Mouse (Mus musculus) natural killer cell, adult 2 months (primary cell): ENCODE measurements around the gene Vmn1r33.
A peak's percentile ranks its signal among the peaks of the same experiment; 100 is the strongest.
"Not testable (repeated sequence)": the region's sequence is repeated elsewhere in the genome, so short reads cannot be mapped to it uniquely, and the experiment has no call there.

Source experiments
- DNase-seq, 2 experiments: peaks; one replicate each; pipeline ENCODE4 v3.0.0; 2022; ENCODE audit warnings: low spot score in 2 of 2

Vmn1r33 gene

GRCm38 (mm10) chr6:66618182-66618581, at the start of gene Vmn1r33:
TSS of gene Vmn1r33 (minus strand) at chr6:66618282.
- not testable (repeated sequence) for DNase-seq

DNA sequence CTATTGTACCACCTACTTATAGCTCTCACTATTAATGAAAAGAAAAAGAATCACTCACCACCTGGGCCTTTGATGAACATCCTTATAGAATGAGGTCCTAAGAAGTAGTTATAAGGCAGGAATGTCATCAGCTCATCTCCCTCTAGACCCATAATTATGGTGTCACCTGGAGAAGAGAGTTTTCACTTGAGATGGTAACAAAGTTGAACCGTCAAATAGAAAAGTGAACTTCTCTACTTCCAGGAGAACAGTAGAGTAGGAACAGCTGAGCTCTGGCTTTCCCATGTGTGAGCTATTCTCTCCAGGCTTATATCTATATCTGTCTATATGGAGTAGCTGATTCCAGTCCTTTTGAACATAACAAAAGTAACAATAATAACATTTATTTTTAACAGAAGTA, 25.7 kb upstream of the Vmn1r33 start, which contains the start of gene Vmn1r34:
TSS of gene Vmn1r34 (minus strand) at position 101 of the 400 bp plus-strand sequence.
- DNase-seq, result no peak

DNA sequence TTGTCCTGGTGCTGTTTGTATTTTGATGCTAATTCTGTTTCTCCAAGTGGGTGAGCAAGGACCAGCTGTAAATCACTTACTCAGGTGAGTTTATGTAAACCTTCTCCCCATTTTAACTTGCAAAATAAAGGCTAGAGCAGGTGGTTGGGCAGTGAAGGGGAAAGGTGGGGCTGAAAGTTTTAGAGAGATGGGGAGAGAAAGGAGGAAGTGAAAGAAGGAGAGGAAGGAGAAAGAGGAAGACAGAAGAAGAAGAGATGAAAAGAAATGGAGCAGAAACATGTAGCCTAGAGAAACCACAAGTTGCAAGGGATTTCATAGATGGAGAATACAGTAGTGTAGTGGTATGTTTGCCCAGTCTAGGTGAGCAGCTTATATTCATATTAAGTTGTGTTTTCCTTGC, 22.3 kb downstream of the Vmn1r33 start:
- peak in 1 of 2 experiments; percentile 10 for DNase-seq
